Mouse (Mus musculus) retina, postnatal 1 day (tissue): Measurements from ENCODE around the gene Plvap.

Experiments used
- DNase-seq: peaks from one replicate; pipeline ENCODE4 v3.0.0-alpha.2; 2012

Plvap gene

DNA sequence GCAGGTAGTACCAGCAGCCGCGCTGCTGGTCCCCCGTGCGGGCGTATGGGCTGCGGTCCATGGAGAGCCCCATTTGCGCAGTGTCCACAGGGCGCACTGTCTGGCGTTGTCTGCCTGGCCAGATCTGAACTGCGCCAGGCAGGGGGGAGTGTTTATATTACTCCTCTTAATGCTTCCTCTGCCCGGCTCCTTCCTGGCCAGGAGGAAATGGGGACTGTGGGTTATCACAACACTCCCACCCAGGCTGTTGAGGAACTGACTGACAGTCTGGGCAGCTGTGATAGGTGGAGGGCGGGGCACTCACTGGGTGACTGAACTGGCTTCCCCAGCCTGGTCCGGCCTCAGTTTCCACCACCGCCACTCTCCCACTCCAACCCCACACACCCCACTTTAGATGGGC, at the start of gene Plvap:
Gene Plvap, minus strand, starts transcription at position 109 of the 400 bp plus-strand sequence.
- DNase-seq = no peak

DNA sequence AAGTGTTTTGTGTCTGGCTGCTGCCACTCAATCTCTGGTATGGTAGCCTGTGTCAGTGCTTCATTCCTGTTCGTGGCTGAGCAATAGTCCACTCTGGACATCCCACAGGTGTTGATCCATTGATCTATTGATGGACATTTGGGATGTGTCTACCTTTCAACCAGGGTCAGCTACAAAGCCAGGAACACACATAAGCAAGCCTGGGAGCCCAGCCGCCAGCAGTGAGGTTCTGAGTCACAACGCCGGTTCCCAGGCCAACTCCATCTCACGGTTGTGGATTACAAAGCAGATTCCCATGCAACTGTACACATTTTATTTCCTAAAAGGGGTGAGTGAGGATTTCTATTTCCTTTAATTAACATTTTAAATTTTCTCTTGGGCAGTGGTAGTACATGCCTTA, 49.2 kb upstream of the Plvap start:
- DNase-seq = no peak

DNA sequence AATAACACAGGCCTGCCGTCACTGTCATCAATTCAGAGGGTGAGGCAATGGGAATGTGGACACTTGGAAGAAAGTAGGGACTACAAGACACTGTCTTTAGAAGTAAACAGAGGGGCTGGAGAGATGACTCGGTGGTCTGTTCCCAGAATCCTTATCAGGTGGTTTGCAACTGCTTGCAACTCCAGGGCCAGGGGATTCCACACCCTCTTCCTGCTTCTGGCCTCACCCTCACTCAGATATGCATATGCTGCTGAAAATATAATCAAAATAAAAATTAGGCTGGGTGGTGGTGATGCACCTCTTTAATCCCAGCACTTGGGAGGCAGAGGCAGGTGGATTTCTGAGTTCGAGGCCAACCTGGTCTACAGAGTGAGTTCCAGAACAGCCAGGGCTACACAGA, 48.5 kb upstream of the Plvap start:
- DNase-seq = no peak

DNA sequence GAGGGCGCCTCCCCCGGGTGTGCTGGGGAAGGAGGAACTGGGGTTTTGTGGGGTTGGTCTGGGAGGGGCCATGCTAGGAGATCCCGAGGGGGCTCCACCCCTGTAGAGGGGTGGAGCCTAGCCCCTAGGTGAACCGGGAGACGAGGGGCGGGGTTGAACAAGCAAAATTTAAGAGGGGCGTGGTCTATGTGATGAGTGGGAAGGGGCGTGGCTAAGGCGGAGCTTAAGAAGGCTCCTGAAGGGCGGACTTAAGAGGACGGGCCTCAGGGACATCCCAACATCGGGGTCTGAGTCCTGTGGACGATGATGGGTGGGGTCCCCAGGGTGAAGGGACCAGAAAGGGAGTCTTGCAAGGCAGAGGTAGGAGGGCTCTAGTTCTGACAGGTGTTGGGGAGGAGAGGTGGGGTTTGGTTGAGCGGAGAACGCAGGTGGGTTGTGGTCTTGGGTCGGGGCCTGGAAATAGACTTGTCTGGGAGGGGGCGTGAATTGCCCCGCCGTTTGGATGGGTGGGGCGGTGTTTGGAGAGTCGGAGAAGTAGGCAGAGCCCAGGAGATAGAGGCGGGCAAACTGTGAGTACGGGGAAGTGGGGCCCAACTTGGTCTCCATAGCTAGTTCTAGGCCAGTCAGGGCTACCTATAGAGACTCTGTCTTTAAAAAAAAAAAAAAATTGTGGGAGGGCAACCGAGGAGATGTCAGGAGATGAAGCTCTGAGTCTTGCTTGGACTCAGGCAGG, 47.6 kb upstream of the Plvap start:
- peak; percentile 71 for DNase-seq

DNA sequence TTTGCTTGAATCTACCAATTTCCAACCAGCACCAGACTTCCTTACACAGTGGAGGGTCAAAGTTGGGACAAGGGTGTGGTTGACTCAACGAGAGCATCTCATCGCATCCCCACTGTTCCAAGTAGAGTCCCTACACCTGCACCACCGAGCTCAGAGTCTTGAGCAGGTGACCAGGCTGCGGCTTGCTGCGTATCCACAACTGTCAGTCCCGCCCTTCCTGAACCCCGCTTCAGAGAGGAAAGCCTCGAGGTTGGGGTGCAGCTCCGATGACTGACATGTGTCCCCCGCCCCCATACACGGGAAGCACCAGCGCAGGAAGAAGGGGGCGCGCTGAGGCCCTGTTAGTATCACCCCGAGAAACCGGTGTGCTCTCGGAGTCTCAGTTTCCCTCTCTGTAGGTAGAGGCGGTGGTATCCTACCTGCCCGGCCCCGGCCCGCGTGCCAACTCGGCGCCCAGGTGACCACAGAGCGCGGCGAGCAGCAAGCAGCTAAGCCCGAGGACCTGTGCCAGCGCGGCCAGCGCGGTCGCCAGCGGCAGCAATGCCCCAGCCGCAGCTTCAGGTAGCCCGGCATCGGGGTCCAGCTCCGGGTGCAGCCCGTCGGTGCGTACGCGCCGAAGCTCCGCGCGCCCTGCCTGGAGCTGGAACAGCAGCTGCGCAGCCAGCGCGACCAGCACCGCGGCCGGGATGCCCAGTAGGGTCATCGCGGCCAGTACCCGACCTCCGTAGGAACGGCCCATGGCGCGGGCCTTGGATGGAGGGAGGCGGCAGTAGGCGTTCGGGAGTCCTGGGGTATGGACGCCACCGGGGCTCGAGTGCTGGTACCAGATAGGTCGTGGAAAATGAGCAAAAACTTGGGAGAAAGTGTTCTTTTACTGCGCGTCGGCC, 46.8 kb upstream of the Plvap start, which contains the start of gene Tmem221:
Gene Tmem221, minus strand, starts transcription at position 801 of the 887 bp plus-strand sequence.
- DNase-seq = peak; percentile 15

DNA sequence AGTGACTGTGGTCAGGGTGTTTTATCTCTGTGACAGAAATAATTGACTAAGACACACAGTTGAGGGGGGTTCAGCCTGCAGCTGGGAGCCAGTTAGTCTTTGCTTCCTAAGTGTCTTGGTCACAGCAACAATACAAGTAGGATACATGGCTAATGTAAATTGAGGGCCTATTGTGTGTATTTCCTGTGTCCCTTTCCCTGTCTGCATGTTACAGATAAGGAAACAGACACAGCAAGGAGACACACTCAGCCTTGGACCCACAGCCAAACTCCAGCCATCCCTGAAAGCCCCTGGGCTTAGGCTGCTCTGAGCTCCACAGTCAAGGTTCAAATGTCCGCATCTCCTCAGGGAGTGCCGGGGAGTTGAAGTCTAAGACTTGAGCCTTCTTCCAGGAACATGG, 43.1 kb upstream of the Plvap start:
- DNase-seq = no peak

DNA sequence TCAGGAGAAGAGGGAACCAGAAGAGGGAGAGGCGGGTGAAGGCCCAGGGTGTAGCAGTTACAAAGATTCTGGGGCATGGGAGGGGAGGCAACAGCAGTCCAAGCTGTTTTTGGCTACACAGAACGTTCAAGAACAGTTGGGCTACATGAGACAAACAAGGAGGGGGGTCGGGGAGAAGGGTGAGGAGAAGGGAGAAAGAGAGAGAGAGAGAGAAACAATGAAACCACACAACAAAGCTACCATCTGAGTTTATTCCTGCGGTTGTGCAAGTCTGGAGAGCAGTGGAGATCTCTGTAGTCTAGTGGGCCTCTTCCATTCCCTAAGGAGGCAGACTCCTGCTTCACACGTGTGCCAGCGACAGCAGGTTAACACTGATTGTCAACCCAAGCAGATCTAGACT, 42.4 kb upstream of the Plvap start:
- DNase-seq = no peak

DNA sequence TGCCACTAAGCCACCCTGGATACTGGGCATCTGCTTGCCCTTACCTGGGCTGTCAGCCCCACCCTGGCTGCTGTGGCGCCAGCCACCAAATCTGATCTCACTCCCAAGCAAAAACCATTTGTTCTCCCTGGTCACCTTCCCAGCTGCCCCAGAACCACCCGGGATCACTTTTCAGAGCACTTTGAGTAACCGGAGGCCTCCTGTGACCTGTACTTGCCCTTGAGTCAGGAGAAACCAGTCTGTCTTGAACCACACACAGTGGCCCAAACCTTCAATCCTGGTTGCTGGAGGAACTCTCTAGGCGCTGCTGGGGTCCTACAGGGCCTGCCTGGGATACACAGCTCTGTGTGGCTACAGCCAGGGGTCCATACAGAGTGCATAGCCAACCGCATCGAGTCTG, 41.2 kb upstream of the Plvap start:
- DNase-seq = no peak

DNA sequence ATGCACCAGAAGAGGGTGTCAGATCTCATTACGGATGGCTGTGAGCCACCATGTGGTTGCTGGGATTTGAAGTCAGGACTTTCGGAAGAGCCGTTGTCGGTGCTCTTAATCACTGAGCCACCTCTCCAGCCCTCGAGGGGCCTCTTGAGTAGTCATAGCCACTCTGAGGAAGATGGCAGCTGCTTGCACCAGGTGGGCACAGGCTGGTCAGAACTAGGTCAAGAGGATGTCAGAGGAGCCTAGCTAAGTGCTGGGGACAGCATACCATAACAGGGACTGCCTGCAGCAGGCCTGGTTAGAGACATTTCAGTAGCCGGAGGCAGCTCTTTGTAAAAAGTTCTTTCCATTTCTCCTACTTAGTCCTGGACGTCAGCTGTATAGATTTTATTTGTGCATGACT, 39.2 kb upstream of the Plvap start:
- DNase-seq = no peak

DNA sequence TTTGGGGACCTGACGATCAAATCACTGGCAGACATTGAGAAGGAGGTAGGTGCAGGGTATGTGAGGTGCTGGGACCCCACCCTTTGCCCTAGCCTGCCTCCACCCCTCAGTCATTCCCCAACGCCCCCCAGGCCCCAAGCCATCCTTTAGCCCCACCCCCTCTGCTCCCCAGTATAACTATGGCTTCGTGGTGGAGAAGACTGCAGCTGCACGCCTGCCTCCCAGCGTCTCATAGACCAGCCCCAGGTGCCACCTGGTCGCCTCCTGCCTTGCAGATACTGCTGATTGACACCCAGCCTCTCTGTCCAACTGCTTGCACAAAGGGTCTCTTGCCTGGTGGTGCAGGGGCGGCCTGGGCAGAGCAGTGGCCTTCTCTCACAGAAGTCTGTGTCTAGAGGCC, 36.0 kb upstream of the Plvap start:
- DNase-seq = no peak

DNA sequence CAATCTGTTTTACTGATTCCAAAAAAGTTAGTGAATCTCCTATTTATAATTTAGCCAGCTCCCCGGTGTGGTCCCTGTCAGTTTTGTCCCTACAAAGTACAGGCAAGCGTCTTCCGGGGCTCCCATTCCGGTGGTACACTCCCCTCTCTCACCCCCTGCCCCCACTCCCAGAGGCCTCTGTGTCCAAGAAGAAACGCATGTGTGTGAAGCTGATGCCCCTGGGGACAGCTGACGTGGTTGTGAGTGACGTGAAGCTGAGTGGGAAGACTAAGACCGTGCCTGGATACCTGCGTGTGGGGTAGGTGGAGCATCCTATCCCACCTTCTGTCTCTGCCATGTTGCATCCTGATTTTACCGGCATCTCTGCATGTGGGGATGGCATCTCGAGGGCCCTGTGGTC, 33.5 kb upstream of the Plvap start:
- DNase-seq = no peak

DNA sequence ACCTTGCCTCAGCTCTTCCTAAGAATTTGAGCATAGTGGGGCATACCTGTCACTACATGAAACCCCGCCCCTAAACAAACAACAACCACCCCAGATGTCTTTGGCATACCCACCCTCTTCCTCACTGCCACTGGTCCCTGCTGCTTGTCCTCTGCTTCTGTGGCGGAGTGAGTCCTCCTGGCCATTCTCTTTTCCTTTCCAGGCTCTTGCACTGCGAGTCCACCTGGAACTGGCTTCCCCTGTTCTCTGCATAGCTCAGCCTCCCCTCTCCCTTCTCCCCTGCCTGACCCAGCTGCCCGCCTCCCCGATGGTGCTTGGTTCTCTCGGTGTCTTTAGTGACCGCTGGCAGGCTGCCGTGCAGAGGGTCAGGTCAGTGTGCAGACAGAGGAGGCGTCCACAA, 32.2 kb upstream of the Plvap start:
- no peak for DNase-seq

DNA sequence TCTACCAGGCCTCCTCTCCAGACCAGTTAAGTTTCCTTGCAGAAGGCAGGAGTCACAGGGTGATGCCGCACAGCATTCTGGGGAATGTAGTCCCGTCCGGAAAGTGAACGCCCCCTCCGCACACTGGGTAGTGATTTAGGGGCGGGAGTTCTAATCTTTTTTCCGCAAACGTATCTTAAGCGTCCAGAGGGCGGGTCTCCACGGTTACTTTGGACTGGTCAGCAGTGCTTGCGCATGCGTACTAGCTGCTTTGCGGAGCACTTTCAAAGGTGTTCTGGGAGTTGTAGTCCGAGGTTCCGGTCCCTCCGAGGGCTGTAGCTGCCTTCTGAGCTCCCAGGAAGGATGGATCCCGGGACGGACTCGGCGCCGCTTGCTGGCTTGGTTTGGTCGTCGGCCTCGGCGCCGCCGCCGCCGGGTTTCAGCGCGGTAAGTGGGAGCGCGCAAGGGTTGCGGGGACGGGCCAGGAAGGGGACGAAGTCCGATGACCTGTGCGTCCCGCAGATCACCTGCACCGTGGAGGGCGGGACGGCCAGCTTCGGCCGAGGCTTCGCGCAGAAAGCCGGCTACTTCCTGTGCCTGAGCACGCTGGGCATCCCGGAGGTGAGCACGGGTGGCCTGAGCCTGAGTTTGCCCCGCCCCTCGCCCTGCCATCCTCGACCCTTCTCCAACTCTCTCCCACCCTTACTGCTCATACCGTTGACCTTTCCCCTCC, 31.2 kb upstream of the Plvap start, which contains the start of gene Mvb12a:
Gene Mvb12a, plus strand, starts transcription at position 291 of the 712 bp plus-strand sequence.
- peak; percentile 100 for DNase-seq

DNA sequence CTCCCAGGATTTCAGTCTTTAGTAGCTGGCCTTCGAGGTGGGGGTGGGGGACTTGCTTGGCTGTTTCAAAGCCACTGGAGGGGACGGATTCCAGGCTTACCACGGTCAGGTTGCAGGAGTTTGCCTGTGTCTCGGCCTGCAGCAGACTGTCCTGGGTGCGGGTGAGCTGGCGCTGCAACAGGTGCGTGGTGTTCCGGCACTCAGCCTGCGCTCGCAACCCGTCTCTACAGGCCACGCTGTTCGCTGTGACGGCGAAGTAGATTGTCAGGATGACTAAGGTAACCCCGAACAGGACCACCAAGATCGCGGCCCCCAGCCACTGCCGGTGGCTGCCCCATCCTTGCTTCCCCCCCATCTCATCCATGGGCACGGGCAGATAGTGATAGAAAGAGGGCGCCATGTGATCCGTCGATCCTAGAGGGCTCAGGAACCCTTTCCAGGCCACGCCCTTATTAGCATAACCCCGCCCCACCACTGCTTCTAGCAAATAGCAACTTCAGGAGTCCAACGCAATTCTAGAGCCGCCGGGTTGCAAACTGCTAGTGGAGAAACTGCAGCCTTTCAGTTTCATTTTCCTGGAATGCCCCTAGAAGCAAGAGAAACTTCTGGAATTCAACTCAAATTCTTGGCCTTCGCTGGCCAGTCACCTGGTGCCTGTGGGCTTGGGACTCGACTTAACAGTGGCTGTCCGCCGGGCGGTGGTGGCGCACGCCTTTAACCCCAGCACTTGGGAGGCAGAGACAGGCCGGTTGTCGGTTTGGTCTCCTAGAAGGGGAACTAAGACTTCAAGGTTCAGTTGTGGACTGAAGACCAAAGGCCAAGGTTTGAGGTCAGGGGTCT, 25.7 kb upstream of the Plvap start, which contains the start of gene Bst2:
Gene Bst2, minus strand, starts transcription at position 429 of the 840 bp plus-strand sequence.
- peak; percentile 88 for DNase-seq

DNA sequence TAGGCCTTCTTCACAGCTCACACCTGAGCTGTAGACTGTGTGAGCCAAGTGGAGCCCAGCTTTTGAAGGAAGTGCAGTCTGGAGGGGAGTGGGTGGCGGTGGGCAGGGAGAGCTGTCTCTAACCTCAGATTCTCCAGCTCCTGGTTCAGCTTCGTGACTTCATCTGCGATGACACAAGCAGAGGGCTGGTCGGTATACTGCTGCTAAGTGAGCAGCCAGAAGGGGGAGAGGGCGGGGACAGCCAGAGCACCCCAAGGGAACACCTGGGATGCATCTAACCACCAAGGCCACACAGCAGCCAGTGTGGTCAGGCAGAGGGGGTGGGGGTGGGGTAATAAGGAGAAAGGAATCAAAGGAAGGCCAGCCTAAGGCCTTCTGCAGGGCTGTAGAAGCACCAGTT, 24.1 kb upstream of the Plvap start:
- DNase-seq = no peak

DNA sequence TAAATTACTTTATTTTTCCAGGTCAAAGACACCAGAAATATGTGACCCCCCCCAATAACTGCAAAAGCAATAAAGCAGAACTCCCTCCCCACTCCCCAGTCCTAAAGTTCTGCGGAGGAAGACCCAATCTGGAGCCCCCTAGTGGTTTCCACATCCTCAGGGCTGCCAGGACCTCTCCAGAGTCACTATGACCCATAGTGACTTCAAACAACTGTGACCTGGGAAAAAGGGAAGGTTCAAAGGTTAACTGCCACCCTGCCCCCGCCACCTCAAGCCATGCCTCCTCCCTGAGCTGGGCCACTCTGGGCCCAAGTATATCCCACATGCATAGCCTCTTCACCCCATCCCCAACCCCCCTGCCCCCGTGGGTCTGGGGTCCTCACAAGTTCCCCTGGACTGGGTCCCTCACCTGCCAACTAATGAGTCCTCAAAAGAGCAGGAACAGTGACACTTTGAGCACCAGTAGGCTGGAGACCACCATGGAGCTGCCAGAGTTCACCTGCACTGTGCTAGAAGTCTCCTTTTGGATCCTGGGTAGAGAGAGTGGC, 22.8 kb upstream of the Plvap start:
- no peak for DNase-seq

DNA sequence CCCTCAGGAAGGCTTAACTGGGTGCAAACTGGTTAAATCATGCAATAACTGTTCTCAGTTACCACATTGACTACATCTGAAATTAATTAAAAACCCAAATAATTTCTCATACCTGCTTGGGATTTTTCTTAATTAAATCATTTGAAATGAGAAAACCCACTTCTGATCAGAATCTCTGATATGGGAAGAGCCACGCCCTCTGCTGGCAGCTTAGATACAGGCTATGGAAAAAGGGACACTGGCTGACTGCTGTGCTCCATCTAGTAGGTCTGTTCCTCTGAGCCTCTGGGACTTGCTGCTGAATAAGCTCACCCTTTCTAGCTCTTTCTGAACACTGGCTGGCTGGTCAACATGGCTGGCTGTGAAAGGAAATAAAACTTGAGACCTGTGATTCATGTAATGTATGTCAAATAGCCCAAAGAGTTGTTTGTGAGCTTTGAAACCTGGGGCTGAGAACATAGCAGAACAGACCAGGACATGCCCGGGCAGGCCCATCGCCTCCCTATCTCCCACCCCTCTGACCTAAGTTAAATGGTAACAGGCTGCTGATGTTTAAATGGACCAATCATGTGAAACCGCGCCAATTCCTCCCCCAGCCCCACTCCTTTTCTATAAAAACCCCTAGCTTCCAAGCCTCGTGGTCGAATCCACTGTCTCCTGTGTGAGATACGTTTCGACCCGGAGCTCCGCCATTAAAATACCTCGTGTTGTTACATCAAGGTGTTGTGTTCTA, 19.3 kb upstream of the Plvap start:
- peak; percentile 54 for DNase-seq

DNA sequence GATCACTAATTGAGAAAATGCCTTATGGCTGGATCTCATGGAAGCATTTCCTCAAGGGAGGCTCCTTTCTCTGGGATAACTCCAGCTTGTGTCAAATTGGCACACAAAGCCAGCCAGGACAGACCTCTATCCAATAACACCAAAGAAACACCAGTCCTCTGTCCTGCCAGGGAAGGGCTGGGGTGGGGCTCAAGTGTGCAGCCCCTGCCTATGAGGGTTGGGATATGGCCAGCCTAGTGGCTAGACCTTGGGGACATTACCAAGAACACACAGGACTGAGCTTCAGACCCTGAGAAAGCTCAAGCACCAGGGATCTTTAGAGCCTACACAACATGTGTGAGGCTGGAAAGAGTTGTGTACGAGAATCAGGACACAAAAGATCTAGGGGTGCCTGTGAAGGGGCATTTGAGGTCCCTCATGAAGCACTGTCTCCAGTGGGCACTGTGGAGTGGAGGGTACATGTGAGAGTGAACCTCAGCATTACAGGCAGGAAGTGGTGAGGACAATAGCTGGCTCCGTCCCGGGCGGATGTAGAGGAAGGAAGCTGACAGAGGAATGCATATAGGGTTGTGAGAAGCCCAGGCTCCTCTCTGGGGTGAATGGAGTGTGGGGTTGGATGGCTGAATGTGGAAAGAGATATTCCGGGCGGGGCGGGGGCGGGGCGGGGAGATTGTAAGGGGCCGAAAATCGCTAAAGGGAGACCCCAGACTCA, 17.0 kb upstream of the Plvap start:
- no peak for DNase-seq

DNA sequence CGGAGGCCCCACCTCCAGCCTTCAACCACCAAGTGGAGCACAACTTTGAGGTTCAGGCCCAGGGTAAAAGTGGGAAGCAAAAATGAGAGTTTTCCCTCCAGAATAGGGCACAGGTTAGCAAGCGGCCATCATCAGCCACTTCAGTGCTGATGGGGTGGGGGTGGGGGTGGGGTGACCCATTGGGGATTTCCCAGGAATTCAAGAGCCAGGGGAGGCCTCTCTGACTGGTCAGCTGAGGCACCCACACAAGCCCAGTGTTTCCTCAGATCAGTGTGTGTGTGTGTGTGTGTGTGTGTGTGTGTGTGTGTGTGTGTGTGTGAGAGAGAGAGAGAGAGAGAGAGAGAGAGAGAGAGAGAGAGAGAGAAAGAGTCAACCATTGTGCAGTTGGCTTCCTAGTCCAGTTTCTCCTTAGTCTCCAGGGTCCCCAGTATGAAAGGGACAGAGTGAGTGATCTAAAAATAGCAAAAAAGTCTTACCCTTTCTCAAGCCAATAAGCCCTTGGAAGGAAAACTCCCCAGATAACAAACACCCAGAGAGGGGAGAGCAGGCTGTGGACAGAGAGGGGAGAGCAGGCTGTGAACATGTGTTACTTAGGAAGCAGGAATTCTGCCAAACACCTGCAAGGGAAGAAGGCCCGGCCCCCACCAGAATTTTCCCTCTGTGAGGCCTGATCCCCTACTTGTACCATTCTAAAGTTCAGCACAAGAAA, 15.8 kb upstream of the Plvap start:
- no peak for DNase-seq

DNA sequence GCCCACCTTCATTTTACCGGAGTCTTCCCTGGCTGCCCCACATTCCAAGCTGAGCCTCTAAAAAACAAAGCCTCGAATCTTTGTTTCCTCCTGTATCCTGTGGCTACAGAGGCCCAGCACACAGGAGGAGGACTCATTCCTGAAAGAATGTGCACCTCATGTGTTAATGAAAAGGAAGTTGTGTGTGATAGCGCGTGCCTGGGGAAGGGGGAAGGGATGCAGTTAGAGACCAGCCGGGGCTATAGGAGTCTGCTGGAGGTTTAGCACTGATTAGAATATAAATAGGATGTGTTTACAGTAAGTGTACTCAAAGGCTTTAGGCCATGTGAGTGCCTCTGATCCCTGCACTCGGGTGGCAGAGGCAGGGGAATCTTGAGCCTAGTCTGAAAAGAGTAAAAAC, 14.7 kb upstream of the Plvap start:
- no peak for DNase-seq
